Mouse (Mus musculus) E14TG2a.4 (cell line): ENCODE measurements at regions not wholly inside any gene's neighbourhood (a gene's known extent, or its start where the extent isn't known, plus 50 kb on each side); places are given as distances from the start of the nearest gene placed in this dataset.

Experiments
- CTCF ChIP-seq: conservative IDR thresholded peaks from 2 replicates; pipeline ENCODE4 v1.5.1; 2014; ENCODE audit warnings: low read length
- NANOG ChIP-seq: IDR thresholded peaks from 2 replicates; pipeline ENCODE4 v1.6.1; 2014; ENCODE audit warnings: borderline replicate concordance, low read length, mixed read lengths

DNA sequence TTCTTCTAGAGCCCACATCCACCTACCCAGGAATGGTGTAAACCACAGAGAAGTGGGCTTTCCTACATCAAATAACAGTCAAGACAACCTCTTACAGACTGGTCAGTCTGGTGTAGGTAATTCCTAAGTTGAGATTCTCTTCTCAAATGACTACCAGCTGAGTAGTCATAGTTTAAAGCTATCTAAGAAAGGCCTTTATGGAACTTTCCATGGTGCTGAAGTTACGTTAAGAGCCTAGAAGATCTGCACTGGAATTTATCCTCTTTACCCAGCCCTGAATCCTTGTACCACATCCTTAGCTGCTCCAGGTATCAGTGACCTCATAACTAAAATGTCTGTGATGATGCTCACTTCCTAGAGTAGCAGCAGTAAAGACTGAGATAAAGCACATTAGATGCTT lies 385.2 kb downstream of the 1810013L24Rik start:
- no peak for TF ChIP-seq CTCF
- TF ChIP-seq NANOG: no peak
